In genomic region chr3:107040408-107040807, GRCm38 (mm10) we compare ENCODE assay signal across 15 mouse cellular contexts. TPM values are rescaled to one million over a fixed set of nuclear protein-coding genes. Genes with fewer than 3 reads are reported as not detected.
DNase-seq lines count a peak whose midpoint lies in the region; ATAC-seq and TF ChIP-seq lines count a peak whose summit lies in the region.
"Had no signal": no experiment of that assay in that cellular context is flagged by ENCODE, and none has a peak within 500 bp of the region (broad histone marks: within the 10 kb centered on the region; RNA-seq: fewer than 3 reads in every experiment).

No protein-coding gene starts in this region.

- no peaks in the 10 kb centered on the region for H3K36me3 ChIP-seq in liver, embryonic 11.5 days (ENCODE audit: control insufficient read depth, insufficient read depth, low read length)
- H3K36me3 ChIP-seq in forebrain, embryonic 13.5 days (ENCODE audit: poor library complexity, severe bottlenecking), result peaks cover 10% of the 10 kb centered on the region; the same call in 1 of the 2 replicates
- H3K36me3 ChIP-seq: embryonic facial prominence, embryonic 12.5 days; heart, embryonic 12.5 days; intestine, embryonic 15.5 days had no signal

- peak overlapping the region; percentile 15; the same call in 1 of the 2 replicates for H3K4me3 ChIP-seq in liver, embryonic 11.5 days (ENCODE audit: low read depth, low read length)
- peak overlapping the region; percentile 81 for H3K4me3 ChIP-seq in forebrain, embryonic 13.5 days
- no peak overlapping the region for H3K4me3 ChIP-seq in olfactory bulb, adult 2 months (ENCODE audit: insufficient read depth, low read depth, low read length)
- H3K4me3 ChIP-seq: embryonic facial prominence, embryonic 12.5 days; heart, embryonic 12.5 days; intestine, embryonic 15.5 days; myocyte had no signal

- H3K27me3 ChIP-seq in liver, embryonic 11.5 days (replicated peaks; ENCODE audit: control insufficient read depth, insufficient read depth, low read length), result peaks cover 26% of the 10 kb centered on the region
- H3K27me3 ChIP-seq in forebrain, embryonic 13.5 days, result no peaks in the 10 kb centered on the region

- 77% methylated on average over 3 of the region's 3 CpGs for WGBS in liver, embryonic 11.5 days
- WGBS in forebrain, embryonic 13.5 days, result 77% methylated on average over 3 of the region's 3 CpGs
- 58% methylated on average over 3 of the region's 3 CpGs for WGBS in olfactory bulb, adult 2 months

- no peak for TF ChIP-seq POLR2A in olfactory bulb, adult 2 months (IDR thresholded peaks at IDR 0.05; ENCODE audit: insufficient read depth, low read depth, low read length)

- H3K4me2 ChIP-seq in liver, embryonic 11.5 days, result peak overlapping the region; percentile 31
- peak overlapping the region; percentile 69 for H3K4me2 ChIP-seq in forebrain, embryonic 13.5 days
- H3K4me2 ChIP-seq: embryonic facial prominence, embryonic 12.5 days; heart, embryonic 12.5 days; intestine, embryonic 15.5 days had no signal

- no peak overlapping the region for H3K27ac ChIP-seq in liver, embryonic 11.5 days (ENCODE audit: low read depth, low read length)
- H3K27ac ChIP-seq in forebrain, embryonic 13.5 days, result no peak overlapping the region
- peak overlapping the region; percentile 71; the same call in 1 of the 2 replicates for H3K27ac ChIP-seq in olfactory bulb, adult 2 months (ENCODE audit: insufficient read depth, low read depth, low read length)
- H3K27ac ChIP-seq: embryonic facial prominence, embryonic 12.5 days; intestine, embryonic 15.5 days had no signal

- H3K9ac ChIP-seq in liver, embryonic 11.5 days (ENCODE audit: low read depth, low read length), result no peak overlapping the region
- H3K9ac ChIP-seq in forebrain, embryonic 13.5 days, result peak overlapping the region; percentile 45; the same call in 1 of the 2 replicates
- H3K9ac ChIP-seq: embryonic facial prominence, embryonic 12.5 days; heart, embryonic 12.5 days; intestine, embryonic 15.5 days had no signal

- no peak for ATAC-seq in liver, embryonic 11.5 days (replicated peaks; ENCODE audit: low FRiP score)
- ATAC-seq in forebrain, embryonic 13.5 days, result no peak
- ATAC-seq: intestine, embryonic 15.5 days had no signal

- DNase-seq in liver, embryonic 11.5 days (ENCODE audit: low spot score), result no peak
- DNase-seq in liver, result no peak
- DNase-seq in induced T-regulatory cell, adult 2 months (ENCODE audit: low read depth), result peak; percentile 84
- DNase-seq in yolk sac, embryonic 10.5 days (ENCODE audit: low spot score), result no peak
- DNase-seq in retina, embryonic 14.5 days (ENCODE audit: low spot score), result no peak
- no peak for DNase-seq in kidney, postnatal 25 days
- DNase-seq: adrenal gland, postnatal 14 days; cerebellum, adult 11 months; right cerebral cortex, postnatal 25 days had no signal

- peaks cover 3% of the 10 kb centered on the region for H3K4me1 ChIP-seq in liver, embryonic 11.5 days (replicated peaks; ENCODE audit: control insufficient read depth, insufficient read depth, low read length)
- peaks cover 61% of the 10 kb centered on the region for H3K4me1 ChIP-seq in forebrain, embryonic 13.5 days
- peaks cover 4% of the 10 kb centered on the region for H3K4me1 ChIP-seq in olfactory bulb, adult 2 months (ENCODE audit: control insufficient read depth, insufficient read depth, low read length)
- H3K4me1 ChIP-seq: intestine, embryonic 15.5 days had no signal

- H3K9me3 ChIP-seq in liver, embryonic 11.5 days (ENCODE audit: control insufficient read depth, low read length), result no peaks in the 10 kb centered on the region
- no peaks in the 10 kb centered on the region for H3K9me3 ChIP-seq in forebrain, embryonic 13.5 days (replicated peaks)
- H3K9me3 ChIP-seq: embryonic facial prominence, embryonic 12.5 days; heart, embryonic 12.5 days; intestine, embryonic 15.5 days had no signal

- no peak for TF ChIP-seq CTCF in olfactory bulb, adult 2 months (IDR thresholded peaks at IDR 0.05; ENCODE audit: insufficient read depth, low read depth, low read length)

RNA-seq across cellular contexts. Expression of gene Kcna3, which starts 4.4 kb away (rescaled TPM):
- 3.4 and 3.6 TPM in 2 replicates for polyA plus RNA-seq in liver, embryonic 11.5 days (2014; fragmentation: Nextera tagmentation; extraction: Ambion mirVana)
- 12.9 and 13.4 TPM in 2 replicates for polyA plus RNA-seq in forebrain, embryonic 13.5 days (2015; fragmentation: Nextera tagmentation; extraction: Ambion mirVana)
- not detected in 2 replicates for polyA plus RNA-seq in olfactory bulb, adult 2 months (2012; ENCODE audit: insufficient read depth, insufficient read length, low replicate concordance, missing spikeins)
